Mouse (Mus musculus) embryo, embryonic 11 days (tissue): ENCODE measurements around the gene Usp29.

Experiments used
- DNase-seq: peaks from one replicate; pipeline ENCODE4 v3.0.0-alpha.2; 2015

Usp29 gene

DNA sequence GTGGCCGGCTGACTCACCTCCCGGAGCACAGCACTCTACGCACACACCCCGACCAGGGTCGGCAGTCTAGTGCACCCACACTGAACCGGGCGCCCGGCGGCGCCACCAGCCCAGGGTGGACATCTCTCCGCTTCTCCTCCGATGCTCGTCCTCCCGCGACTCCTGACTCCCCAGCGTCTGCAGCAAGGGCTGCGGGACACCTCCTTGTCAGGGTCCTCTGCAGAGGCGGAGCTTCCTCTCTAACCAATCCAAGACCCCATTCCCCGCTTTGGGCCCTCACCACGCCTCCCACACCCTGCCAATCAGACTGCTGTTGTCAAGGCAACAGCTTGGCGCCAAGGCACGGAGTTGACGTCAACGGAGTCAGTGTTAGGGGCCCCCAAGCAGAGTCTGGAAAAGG is at the start of gene Usp29, which contains the start of gene Peg3:
TSS of gene Usp29 (plus strand) at position 338 of the 400 bp plus-strand sequence.
TSS of gene Peg3 (minus strand) at position 191 of the 400 bp plus-strand sequence.
- peak; percentile 93 for DNase-seq

- DNase-seq = no peak
These were observed 44.9 kb upstream of the Usp29 start for GRCm38 (mm10) chr7:6685511-6685910.

DNA sequence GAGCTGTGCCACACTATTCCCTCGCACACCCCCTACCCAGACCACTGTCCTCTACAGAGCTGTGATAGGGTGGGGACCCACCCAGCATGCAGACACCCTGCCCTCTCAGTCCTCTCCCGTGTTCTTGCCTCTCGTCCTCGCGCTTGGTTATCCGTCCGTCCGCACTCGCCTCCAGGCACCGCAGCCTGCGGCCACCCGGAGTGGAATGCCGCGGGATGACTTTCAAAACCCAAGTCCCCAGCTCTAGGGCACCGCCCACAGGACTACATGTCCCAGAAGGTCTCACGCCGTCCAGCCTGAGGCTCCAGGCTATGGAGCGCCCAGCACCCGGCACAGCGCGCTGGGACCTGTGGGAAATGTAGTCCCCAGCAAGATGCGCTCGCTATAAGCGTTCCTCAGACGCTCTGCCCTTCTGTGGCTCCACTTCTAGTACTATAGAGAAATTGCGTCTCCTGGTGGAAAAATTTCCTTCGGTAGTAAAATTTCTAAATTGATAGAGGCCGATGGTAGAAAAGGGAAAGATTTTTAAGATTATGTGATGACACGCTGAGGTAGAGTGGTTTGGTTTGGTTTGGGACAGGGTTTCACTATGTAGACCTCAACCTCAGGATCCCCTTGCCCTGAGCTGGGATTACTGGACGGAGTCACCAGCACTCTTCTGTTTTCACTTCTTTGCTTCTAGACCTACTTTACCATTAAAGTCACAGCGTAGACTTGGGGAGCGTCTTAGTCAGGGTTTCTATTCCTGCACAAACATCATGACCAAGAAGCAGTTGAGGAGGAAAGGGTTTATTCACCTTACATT is 33.9 kb upstream of the Usp29 start, which contains the start of gene Zim1:
TSS of gene Zim1 (minus strand) at position 210 of the 805 bp plus-strand sequence.
- DNase-seq = peak; percentile 96

DNA sequence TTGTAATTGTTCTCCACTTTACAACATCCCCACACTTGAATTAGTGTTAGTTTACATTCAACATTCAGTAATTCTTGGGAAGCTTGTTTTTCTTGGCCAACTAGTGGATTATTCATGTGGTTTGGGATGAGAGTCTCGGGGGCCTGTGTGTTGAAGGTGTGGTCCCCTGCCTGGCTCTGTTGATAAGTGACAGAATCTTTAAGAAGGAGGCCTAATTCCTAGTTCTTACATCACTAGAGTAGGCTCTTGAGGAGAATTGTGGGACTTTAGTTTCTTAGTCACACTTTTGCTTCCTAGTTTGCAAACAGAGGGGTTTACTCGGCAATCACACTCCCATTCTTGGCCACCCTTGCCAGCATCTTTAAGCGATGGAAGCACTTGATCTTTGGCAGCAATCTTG is 31.1 kb upstream of the Usp29 start:
- no peak for DNase-seq

DNA sequence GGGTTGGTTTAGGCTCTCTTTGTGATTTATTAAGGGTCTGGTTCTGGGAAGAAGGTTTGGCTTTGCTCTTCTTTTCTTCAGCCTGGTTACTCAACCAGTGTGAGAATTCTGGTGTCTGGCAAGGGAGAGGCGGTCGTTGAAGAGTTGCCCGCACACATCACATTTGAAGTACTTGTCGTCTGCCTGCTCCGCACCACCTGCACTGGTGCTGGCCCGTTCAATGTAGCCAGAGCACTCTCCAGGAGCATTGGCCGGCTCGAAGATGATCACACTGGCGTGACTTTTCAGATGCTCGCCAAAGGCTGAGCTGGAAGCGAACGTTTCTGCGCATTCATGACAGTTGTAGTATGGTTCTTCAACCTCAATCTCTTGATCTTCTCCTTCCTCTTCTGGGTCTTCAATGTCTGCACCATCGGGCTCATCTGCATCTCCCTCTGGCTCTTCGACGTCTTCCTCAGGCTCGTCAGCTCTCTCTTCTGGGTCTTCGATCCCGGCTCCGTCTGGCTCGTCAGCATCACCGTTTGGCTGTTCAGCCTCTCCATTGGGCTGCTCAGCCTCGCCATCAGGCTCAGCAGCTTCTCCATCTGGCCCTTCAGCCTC is 22.9 kb upstream of the Usp29 start:
- no peak for DNase-seq

DNA sequence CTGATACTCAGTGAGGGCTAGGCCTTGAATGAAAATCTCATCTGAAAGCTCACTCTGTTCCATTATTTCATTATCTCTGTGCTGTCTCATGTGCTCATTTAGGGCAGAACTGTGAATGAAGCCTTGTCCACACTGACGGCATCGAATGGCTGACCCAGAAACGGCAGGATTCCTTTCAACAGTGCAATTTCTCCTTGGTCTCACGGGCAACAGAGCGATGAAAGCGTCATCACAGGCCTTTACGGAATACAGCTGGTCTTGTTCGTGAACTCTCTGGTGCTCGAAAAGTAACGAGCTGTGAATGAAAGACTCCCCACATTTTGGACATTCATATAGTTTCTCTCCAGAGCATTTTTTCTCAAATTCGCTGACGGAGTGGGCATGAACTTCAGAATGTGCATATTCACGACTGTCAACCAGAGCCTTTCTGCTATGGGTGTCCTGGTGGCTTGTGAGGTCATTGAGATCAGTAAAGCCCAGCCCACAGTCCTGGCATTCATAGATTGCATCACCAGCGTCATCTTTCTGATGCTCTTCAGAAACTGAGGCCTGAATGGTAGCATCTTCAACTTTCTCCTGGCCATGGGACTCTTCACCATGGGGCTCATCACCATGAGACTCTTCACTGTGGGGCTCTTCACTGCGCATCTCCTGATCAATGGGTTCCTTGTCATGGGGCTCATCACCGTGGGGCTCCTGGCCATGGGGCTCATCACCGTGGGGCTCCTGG is 21.8 kb upstream of the Usp29 start:
- DNase-seq = no peak

- no peak for DNase-seq
These were observed 21.0 kb upstream of the Usp29 start for GRCm38 (mm10) chr7:6709396-6709795.

- peak; percentile 81 for DNase-seq
These were observed 2.8 kb upstream of the Usp29 start for GRCm38 (mm10) chr7:6727351-6728121.

DNA sequence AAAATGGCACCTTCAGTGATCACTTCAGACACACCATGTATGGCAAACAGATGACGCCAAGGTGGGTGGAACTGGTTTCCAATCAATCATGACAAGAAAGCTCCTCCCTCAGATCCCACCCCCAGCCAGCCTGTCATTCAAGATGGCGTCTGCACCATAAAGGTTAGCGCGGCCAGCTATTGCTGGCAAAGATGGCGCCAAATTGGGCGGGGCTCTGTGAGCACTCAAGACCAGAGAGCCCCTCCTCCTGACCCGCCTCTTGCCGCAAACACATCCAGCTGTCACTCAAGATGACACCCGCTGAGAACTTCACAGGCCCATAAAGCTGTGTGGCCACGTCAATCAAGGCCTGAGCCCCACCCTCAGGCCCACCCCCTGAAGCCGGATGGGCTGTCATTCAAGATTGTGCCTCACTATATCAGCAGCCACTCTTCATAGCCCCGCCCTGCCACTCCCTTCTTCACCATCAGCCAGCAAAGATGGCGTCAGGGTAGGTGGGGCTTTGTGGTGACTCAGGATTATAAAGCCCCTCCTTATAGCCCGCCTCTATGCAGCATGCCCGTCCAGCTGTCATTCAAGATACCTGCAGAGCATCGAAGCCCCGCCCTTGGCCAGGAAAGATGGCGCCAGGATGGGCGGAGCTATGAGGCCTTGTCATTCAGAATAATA is 2.0 kb upstream of the Usp29 start:
- peak; percentile 93 for DNase-seq

DNA sequence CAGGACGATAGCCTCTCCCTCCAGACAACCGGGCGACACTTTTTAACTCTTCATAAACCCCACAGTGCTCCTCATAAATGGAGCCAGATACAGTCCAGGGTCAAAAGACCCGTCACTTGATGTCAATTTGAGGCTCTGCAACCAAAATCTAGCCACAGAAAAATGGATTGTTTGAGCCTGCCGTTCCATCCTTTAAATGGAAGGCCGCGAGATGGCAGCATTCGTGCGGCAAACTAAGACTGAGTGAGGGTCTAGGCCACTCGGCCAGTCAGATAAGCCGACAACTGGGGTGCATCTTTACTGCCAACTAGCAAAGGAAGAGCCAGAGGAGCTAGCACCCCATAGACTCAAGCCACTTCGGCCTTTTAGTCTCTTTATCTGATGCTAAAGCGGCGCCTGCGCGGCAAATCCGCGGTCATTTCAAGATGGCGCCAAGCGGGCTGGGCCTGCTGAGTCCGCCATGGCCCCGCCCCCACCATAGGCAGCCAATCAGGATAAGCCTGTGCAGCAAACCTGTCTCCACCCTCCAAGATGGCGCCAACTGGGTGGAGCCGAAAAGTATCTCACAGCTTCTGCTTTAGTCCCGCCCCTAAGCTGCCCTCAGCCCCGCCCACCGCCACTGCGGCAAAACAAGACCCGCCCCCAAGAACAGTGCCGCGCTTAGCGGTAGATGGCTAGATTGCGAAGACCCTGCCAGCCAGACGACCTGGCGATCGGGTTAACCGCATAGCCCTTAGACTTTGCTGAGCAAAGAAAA is 1.1 kb upstream of the Usp29 start:
- DNase-seq = peak; percentile 95

DNA sequence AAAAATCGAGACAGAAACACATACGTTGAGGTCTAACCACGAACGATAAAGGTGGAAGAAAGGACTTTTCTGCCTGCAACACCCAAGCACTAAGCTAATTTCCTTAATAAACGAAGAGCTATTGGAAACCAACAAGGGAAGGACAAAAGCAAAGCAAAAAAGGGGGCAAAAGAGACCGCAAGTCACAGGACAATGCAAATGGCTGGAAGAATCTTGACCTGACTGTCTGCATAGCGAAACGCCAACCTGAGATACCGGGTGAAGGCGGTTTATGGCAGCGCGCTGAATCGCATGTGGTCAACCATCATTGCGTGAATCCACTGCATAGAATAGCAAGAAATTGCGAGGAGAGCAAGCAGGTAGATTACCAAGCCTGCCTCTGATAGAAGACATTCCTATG is 423 bp downstream of the Usp29 start:
- DNase-seq = peak; percentile 62

DNA sequence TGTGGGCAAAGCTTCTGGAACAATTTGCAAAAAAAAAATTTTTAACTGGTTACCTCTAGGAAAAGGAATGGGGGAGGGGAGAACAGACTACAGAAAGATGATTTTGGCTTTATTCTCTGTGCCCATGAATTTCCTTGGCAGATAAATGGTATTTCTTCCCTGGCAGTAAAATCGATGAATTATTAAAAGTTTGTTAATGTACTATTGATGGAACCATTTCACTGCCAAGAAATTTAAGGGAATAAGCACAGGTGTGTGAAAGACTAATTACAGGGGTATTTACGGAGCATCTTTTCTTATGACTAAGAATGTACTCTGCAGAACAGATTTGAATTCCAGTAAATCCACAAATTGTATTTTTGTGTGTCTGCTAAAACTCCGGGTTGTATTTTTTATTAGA is 995 bp downstream of the Usp29 start:
- no peak for DNase-seq

DNA sequence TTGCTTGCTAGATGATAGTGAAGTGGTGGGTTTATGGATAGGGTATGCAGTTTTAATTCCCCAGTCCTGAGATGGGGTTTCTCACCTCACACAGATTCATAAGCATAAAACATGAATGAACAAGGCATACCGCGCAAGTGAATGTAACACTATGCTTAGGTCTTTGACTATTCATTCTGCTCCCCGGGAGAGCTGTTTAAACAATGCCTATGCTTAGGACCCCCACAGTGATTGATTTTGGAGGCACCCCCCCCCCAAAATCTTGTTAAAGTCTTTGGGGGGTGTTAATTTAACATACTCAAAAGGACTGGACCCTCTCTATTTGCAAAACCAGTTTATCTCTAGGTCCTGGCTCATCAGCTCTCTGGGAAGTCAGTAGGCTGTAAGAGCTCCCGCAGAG is 1.6 kb downstream of the Usp29 start:
- DNase-seq = peak; percentile 21

GRCm38 (mm10) chr7:6736060-6736459 is 5.7 kb downstream of the Usp29 start:
- no peak for DNase-seq

GRCm38 (mm10) chr7:6744281-6744904 is 14.0 kb downstream of the Usp29 start:
- DNase-seq = peak; percentile 57

DNA sequence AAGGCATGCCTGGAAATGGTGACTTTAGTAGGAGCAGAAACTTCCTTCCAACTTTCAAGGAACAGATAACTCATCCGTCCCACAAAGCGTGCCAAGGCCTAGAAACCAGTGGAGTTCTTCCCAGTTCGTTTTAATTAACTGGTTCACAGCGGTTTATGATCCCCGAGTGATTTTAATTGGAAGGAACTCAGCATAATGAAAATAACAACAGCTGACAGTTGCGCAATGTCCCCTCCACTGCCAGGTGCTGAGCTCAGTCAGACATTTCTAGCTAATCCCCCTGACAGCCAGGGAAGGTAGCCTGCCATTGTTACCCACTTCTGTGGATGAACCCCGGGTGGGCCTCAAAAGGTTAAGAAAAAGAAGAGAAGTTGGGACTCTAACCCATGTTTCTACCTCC is 18.8 kb downstream of the Usp29 start:
- DNase-seq = no peak

- DNase-seq = peak; percentile 59
These were observed 23.1 kb downstream of the Usp29 start for GRCm38 (mm10) chr7:6753440-6753839.

DNA sequence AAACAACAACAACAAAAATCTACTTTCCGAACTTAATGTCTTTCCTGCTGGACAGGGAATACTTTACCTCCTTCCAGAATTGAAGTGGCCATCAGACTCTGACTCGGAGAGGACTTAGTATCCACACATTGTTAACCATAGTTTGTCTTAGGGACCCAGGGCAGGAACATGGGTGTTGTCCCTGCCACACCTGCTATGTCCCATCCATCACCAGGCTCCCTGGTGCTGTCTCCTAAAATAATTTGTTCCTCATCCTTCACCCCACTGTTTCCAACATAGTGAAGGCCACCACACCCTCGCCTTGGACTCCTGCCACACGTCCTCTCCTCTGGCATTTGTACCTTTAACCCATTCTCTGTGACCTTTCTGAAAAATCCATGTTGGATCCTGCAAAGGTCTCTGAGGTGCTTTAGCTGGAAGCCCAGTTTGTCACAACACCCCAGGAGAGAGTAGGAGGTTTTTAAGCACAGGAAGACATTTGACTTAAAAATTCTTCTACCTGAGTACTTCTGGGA is 26.5 kb downstream of the Usp29 start:
- no peak for DNase-seq

DNA sequence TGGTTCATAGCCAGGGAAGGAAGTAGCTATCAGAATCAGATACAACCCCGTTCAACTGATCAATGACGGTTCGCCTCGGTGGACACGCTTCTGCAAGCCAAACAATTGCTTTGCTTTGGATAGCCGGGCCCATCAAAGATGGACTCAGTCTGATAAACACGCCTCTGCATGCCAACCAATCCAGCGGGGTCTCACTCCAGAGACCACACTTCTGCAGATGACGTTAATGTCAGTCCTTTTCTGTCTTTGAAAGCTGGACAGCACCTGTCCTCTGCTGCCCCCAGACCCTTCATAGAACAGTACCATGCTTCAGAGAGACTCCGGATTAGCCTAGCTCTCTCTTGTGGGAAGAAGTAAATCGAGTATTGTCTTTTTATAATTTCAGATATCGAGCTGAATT is 29.3 kb downstream of the Usp29 start:
- DNase-seq = no peak

DNA sequence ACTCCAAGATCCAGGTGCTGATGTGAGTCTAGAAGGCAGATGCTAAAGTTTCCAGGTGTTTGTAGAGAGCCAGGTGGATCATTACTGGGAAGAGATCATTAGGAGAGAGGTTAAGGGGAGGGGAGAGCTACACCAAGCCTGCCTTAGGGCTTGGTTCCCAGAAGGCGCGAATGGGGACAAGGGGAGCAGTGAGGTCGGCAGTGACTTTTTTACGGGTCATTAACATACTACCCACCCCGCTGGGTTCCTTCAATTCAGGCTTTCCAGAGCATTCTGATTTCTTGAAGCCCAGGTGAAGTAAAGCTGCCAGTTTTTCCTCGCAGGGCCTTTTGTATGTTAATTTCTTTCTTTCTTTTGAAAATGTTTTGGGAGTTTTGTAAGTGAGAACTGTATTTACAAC is 29.8 kb downstream of the Usp29 start:
- DNase-seq = no peak

- no peak for DNase-seq
These were observed 34.9 kb downstream of the Usp29 start for GRCm38 (mm10) chr7:6765240-6765639.
